Mouse (Mus musculus) forebrain, embryonic 14.5 days (tissue): ENCODE data around the gene Gramd2. TPM values are rescaled to one million over a fixed set of nuclear protein-coding genes. Genes with fewer than 3 reads are reported as not detected.
A peak's percentile ranks its signal among the peaks of the same experiment; 100 is the strongest.
"Not testable (repeated sequence)": the region's sequence is repeated elsewhere in the genome, so short reads cannot be mapped to it uniquely, and the experiment has no call there.

Source experiments
- ATAC-seq: fragments of 200-750 bp; cut with Nextera tagmentation; 2 replicates; pipeline ENCODE4 v1.8.0; 2017; ENCODE audit warnings: mild to moderate bottlenecking, moderate library complexity
- DNase-seq: peaks from one replicate; pipeline ENCODE4 v3.0.0-alpha.2; 2015; ENCODE audit warnings: low spot score
- H3K27ac ChIP-seq: fragments of 300-500 bp; sonication (generic); 2 replicates; pipeline ENCODE4 v1.5.1; 2014; ENCODE audit warnings: low read depth, mild to moderate bottlenecking, control low read depth, low read length, moderate library complexity
- H3K27me3 ChIP-seq: fragments of 300-500 bp; sonication (generic); replicated peaks from 2 replicates; pipeline ENCODE4 v1.6.1; 2014; ENCODE audit warnings: low read length, control low read depth, mixed read lengths; ENCODE audit not compliant: control insufficient read depth, insufficient read depth
- H3K36me3 ChIP-seq: fragments of 300-500 bp; sonication (generic); 2 replicates; pipeline ENCODE4 v1.6.1; 2014; ENCODE audit warnings: low read length, control low read depth; ENCODE audit not compliant: control insufficient read depth, insufficient read depth
- H3K4me1 ChIP-seq: fragments of 300-500 bp; sonication (generic); 2 replicates; pipeline ENCODE4 v1.6.1; 2014; ENCODE audit warnings: antibody characterized with exemption, low read length, control low read depth; ENCODE audit not compliant: control insufficient read depth, insufficient read depth
- H3K4me2 ChIP-seq: fragments of 300-500 bp; sonication (generic); 2 replicates; pipeline ENCODE4 v1.6.1; 2014; ENCODE audit warnings: mild to moderate bottlenecking, control low read depth, low read length
- H3K4me3 ChIP-seq: fragments of 300-500 bp; sonication (generic); 2 replicates; pipeline ENCODE4 v1.5.1; 2014; ENCODE audit warnings: low read depth, low read length, control low read depth
- H3K9ac ChIP-seq: fragments of 300-500 bp; sonication (generic); 2 replicates; pipeline ENCODE4 v1.6.1; 2014; ENCODE audit warnings: mild to moderate bottlenecking, low read length, control low read depth, moderate library complexity
- H3K9me3 ChIP-seq: fragments of 300-500 bp; sonication (generic); replicated peaks from 2 replicates; pipeline ENCODE4 v1.6.1; 2016; ENCODE audit warnings: low read length, control low read depth, mixed read lengths; ENCODE audit not compliant: control insufficient read depth
- WGBS: fragments of 180-500 bp; shearing (Covaris S2); extraction: QIAGEN DNeasy Blood & Tissue Kit; methylation state at CpG from one replicate; pipeline ENCODE4 v1.1.7; 2014; 5-methylcytosine and 5-hydroxymethylcytosine counted together
- polyA plus RNA-seq: library from polyadenylated mRNA; unstranded; fragments of >200 nt; fragmentation: Nextera tagmentation; extraction: Ambion mirVana; gene quantifications from 2 replicates; pipeline ENCODE4 v1.2.1, GENCODE M21; 2014

Gramd2 gene
- polyA plus RNA-seq, 1 experiment from 2014 or later = 3.5 TPM

GRCm38 (mm10) chr9:59748387-59748786, 68.4 kb downstream of the Gramd2 start:
- H3K27ac ChIP-seq = no peak overlapping the region
- ATAC-seq (no peak), DNase-seq (no peak)
- H3K36me3 ChIP-seq = no peaks in the 10 kb centered on the region
- no peaks in the 10 kb centered on the region for H3K27me3 ChIP-seq
- H3K4me2 ChIP-seq = no peak overlapping the region
- peaks cover 6% of the 10 kb centered on the region; the same call in 1 of the 2 replicates for H3K4me1 ChIP-seq
- no peak overlapping the region for H3K4me3 ChIP-seq
- H3K9ac ChIP-seq = no peak overlapping the region
- H3K9me3 ChIP-seq = no peaks in the 10 kb centered on the region
- 95% methylated on average over 2 of the region's 2 CpGs for WGBS

DNA sequence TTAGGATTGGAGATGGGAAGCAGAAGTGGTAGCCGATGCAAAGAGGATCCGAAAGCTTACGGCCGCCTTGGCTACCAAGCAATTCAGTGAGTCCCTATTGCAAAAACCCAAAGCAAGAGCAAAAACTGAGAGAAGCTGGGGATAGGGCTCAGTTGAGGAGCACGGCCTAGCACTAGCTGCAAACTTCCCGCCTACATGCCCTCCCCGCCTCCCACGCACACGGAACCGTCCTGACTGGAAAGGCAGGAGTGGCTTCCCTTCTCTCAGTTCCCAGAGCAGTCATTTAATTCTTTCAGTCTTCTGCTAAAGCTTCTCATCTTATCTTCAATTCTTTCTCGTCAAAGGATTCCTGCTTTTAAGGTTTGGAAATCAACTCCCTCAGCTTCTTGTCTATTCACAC, 69.0 kb downstream of the Gramd2 start:
- 92% methylated on average over 11 of the region's 11 CpGs for WGBS
- H3K4me2 ChIP-seq = no peak overlapping the region
- H3K4me1 ChIP-seq = peaks cover 6% of the 10 kb centered on the region; the same call in 1 of the 2 replicates
- H3K9me3 ChIP-seq = no peaks in the 10 kb centered on the region
- DNase-seq (no peak), ATAC-seq (no peak)
- no peak overlapping the region for H3K9ac ChIP-seq
- H3K27ac ChIP-seq = no peak overlapping the region
- H3K4me3 ChIP-seq = no peak overlapping the region
- no peaks in the 10 kb centered on the region for H3K36me3 ChIP-seq
- H3K27me3 ChIP-seq = no peaks in the 10 kb centered on the region

- peak overlapping the region; percentile 90 for H3K27ac ChIP-seq
- no peaks in the 10 kb centered on the region for H3K36me3 ChIP-seq
These were observed 69.8 kb downstream of the Gramd2 start for GRCm38 (mm10) chr9:59749581-59750265.

DNA sequence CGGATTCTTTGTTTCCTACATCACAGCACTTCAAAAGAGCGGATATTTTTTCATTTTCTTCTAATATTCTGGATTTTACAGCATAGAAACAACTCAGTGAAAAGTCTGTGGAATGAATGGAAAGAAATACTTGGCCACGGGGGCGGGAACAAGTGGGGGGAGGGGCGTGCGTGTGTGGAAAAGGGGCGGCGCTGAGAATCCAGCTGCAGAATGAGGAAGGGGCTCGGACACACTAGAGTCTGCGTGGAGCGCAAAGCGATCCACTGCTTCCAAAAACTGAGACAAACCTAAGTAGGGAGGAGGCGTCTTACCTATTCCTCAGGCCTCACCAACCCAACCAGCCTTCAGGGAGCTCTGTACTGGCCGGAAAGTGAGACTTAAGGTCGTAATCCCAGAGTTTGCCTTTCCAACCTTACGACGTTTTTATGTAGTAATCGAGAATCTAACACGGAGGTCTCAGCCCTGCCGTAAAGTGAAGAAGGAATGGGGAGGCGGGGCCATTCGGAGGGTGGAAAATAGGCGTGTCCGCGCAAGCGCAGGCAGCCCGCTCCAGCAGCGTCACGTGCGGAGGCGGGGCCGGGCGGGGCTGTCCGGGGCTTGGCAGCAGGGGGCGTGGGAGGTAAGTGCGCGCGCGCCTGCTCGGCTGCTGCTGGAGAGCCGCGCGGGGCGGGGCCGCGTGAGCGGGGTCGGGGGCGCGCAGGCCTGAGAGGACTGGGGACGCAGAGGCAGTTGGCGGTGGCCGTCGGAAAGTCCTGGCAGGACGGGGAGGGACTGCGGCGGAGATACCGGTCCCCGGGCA, 70.5 kb downstream of the Gramd2 start, which contains the start of the genes Senp8 and Myo9a:
Senp8 (minus strand) TSS at position 444 of the 799 bp plus-strand sequence.
Myo9a (plus strand) TSS at position 630 of the 799 bp plus-strand sequence.
- no peaks in the 10 kb centered on the region for H3K9me3 ChIP-seq
- peak within 1 kb of the TSS; percentile 90 for H3K4me3 ChIP-seq
- peak within 1 kb of the TSS; percentile 89 for H3K9ac ChIP-seq
- peaks cover 6% of the 10 kb centered on the region; the same call in 1 of the 2 replicates for H3K4me1 ChIP-seq
- 1% methylated on average over 59 of the region's 59 CpGs for WGBS
- peak; percentile 99 for DNase-seq
- peak within 1 kb of the TSS; percentile 79 for H3K4me2 ChIP-seq
- H3K27me3 ChIP-seq = no peaks in the 10 kb centered on the region
- no peaks in the 10 kb centered on the region for H3K36me3 ChIP-seq
- peak; percentile 94 for ATAC-seq
- H3K27ac ChIP-seq = peak within 1 kb of the TSS; percentile 90

More at GRCm38 (mm10) chr9:59749581-59750265, 69.8 kb downstream of the Gramd2 start:
- Histone ChIP-seq H3K4me1 (peaks cover 6% of the 10 kb centered on the region; the same call in 1 of the 2 replicates), H3K4me3 (peak overlapping the region; percentile 90), H3K4me2 (peak overlapping the region; percentile 65), H3K9me3 (no peaks in the 10 kb centered on the region), H3K27me3 (no peaks in the 10 kb centered on the region), H3K9ac (peak overlapping the region; percentile 66)
- ATAC-seq (no peak), DNase-seq (peak; percentile 6)
- WGBS = 32% methylated on average over 12 of the region's 12 CpGs

GRCm38 (mm10) chr9:59751066-59751581, 71.2 kb downstream of the Gramd2 start:
- under 1% methylated on average over 39 of the region's 49 CpGs for WGBS
- H3K4me2 ChIP-seq = peak overlapping the region; percentile 79
- H3K9me3 ChIP-seq = no peaks in the 10 kb centered on the region
- peak overlapping the region; percentile 89 for H3K9ac ChIP-seq
- H3K27ac ChIP-seq = peak overlapping the region; percentile 90
- ATAC-seq (peak; percentile 91), DNase-seq (peak; percentile 57)
- peak overlapping the region; percentile 90 for H3K4me3 ChIP-seq
- H3K27me3 ChIP-seq = no peaks in the 10 kb centered on the region
- H3K4me1 ChIP-seq = peaks cover 6% of the 10 kb centered on the region; the same call in 1 of the 2 replicates
- H3K36me3 ChIP-seq = no peaks in the 10 kb centered on the region

DNA sequence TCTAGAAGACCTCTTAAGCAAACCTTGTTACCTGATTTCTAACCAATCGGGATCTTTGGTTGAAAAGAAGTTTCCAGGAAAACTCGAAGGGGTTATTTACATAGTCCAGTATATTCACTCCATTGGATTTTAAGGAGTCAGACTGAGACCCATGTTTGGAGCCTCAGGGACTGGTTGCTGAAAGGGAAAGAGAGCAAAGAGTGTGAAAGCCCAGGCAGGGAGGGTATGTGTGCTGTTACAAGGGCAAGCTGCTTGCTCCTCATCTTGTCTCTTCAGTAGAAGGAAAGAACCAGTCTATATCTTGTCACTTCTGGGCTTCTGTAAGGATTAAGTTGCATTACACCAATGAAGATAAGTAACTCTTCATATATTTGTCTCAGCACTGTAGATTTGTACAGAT, 72.0 kb downstream of the Gramd2 start:
- DNase-seq (no peak), ATAC-seq (no peak)
- H3K27me3 ChIP-seq = no peaks in the 10 kb centered on the region
- peak overlapping the region; percentile 90 for H3K4me3 ChIP-seq
- H3K27ac ChIP-seq = 0 out of 2 replicates have a peak overlapping the region, but pooled peaks have one; percentile 90
- no peaks in the 10 kb centered on the region for H3K9me3 ChIP-seq
- 8% methylated on average over 2 of the region's 2 CpGs for WGBS
- peak overlapping the region; percentile 79 for H3K4me2 ChIP-seq
- peak overlapping the region; percentile 89 for H3K9ac ChIP-seq
- peaks cover 6% of the 10 kb centered on the region; the same call in 1 of the 2 replicates for H3K4me1 ChIP-seq
- H3K36me3 ChIP-seq = no peaks in the 10 kb centered on the region

DNA sequence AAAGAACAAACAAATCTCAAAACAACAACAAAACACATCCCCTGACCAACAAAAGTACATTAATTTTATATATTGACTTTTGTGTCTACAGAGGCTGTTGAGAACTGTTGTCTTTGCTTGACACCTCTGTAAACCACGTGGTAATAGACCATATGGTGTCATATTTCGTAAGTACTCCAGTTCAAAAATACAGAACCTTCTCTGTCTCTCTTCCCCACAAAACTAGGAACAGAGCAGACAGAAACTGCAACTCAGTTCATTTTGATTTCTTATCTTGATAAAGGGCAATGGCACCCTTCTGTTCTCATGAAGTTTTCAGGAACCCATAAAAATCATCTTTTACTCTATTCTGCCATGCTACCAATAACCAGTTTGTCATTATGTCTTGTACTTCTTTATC, 75.3 kb downstream of the Gramd2 start:
- Histone ChIP-seq H3K27ac (no peak overlapping the region), H3K36me3 (no peaks in the 10 kb centered on the region), H3K9me3 (no peaks in the 10 kb centered on the region), H3K27me3 (no peaks in the 10 kb centered on the region), H3K4me1 (peaks cover 4% of the 10 kb centered on the region; the same call in 1 of the 2 replicates), H3K4me3 (no peak overlapping the region), H3K9ac (no peak overlapping the region), H3K4me2 (no peak overlapping the region)
- WGBS = 58% methylated on average over 2 of the region's 2 CpGs
- DNase-seq = no peak
- ATAC-seq = no peak

- WGBS = 94% methylated on average over 2 of the region's 3 CpGs
- ATAC-seq = not testable (repeated sequence)
These were observed 77.1 kb downstream of the Gramd2 start for GRCm38 (mm10) chr9:59757016-59757415.

More at GRCm38 (mm10) chr9:59757016-59757415, 77.1 kb downstream of the Gramd2 start:
- H3K36me3 ChIP-seq, H3K4me3 ChIP-seq, H3K9ac ChIP-seq, DNase-seq, H3K27me3 ChIP-seq, H3K4me1 ChIP-seq, H3K27ac ChIP-seq, H3K9me3 ChIP-seq, H3K4me2 ChIP-seq: not testable (repeated sequence)
